Mouse (Mus musculus): ENCODE measurements around the gene Use1. TPM values are rescaled to one million over a fixed set of nuclear protein-coding genes. Genes with fewer than 3 reads are reported as not detected.

Gene Use1
- polyA plus RNA-seq, 2 experiments, result 114 to 189 TPM

DNA sequence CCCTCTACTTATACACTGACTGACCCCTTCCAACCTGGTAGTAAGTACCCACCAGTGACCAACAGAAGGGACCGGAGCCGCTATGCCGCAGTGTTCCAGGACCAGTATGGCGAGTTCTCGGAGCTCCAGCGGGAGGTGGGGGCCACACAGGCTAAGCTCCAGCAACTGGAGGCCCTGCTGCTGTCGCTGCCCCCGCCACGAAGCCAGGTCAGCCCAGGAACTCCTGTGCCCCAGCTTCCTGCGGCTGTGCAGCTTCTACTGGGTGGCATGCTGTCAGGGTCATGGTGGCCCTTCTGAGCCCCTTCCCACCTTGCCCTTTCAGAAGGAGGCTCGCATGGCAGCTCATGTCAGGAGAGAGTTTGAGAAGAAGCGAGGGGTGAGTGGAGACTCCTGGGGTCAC is 5.8 kb downstream of the Use1 start:
- H3K9ac ChIP-seq (ENCODE audit: low read depth, low read length, severe bottlenecking), result no peak overlapping the region
- no peaks in the 10 kb centered on the region for H3K9me3 ChIP-seq (ENCODE audit: control insufficient read depth, low read length)
- H3K4me3 ChIP-seq (replicated peaks; ENCODE audit: low read length), result no peak overlapping the region
- peaks cover 22% of the 10 kb centered on the region for H3K4me1 ChIP-seq (ENCODE audit: control insufficient read depth, insufficient read depth, low read length)
- H3K27me3 ChIP-seq (ENCODE audit: control insufficient read depth, insufficient read depth, low read length), result no peaks in the 10 kb centered on the region
- no peak for DNase-seq (ENCODE audit: low spot score)
- no peak overlapping the region for H3K4me2 ChIP-seq (replicated peaks; ENCODE audit: low read depth, low read length, severe bottlenecking)
- ATAC-seq (ENCODE audit: low FRiP score, low read depth), result no peak
- H3K36me3 ChIP-seq (ENCODE audit: control insufficient read depth, insufficient read depth, low read length), result peaks cover 43% of the 10 kb centered on the region
- WGBS, result 89% methylated on average over 9 of the region's 12 CpGs
- TF ChIP-seq POLR2A (IDR thresholded peaks at IDR 0.05; ENCODE audit: borderline replicate concordance, extremely low read depth, insufficient read depth, insufficient read length), result no peak
- H3K27ac ChIP-seq (replicated peaks; ENCODE audit: low read depth, low read length), result no peak overlapping the region

DNA sequence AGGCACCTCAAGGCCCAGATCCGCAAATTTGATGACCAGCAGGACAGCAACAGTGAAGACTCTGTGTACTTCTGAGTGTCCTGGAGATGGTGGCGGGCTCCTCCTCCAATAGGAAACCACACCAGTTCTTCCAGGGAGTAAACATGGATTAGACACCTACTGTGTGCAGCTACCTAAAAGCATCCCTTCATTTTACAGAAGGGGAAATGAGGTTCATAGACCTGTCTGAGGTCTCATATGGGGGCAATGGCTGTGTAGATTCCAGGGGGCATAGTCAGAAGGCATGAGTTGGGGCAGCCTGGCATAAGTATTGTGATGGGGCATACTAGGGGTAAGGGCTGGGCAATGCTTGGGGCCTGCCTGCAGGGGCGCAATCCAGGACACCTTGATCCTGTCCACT is 6.4 kb downstream of the Use1 start:
- no peaks in the 10 kb centered on the region for H3K9me3 ChIP-seq (ENCODE audit: control insufficient read depth, low read length)
- no peak overlapping the region for H3K9ac ChIP-seq (ENCODE audit: low read depth, low read length, severe bottlenecking)
- no peaks in the 10 kb centered on the region for H3K27me3 ChIP-seq (ENCODE audit: control insufficient read depth, insufficient read depth, low read length)
- no peak overlapping the region for H3K4me3 ChIP-seq (replicated peaks; ENCODE audit: low read length)
- peaks cover 17% of the 10 kb centered on the region for H3K4me1 ChIP-seq (ENCODE audit: control insufficient read depth, insufficient read depth, low read length)
- ATAC-seq (ENCODE audit: low FRiP score, low read depth) (no peak), DNase-seq (ENCODE audit: low spot score) (no peak)
- no peak overlapping the region for H3K4me2 ChIP-seq (replicated peaks; ENCODE audit: low read depth, low read length, severe bottlenecking)
- H3K36me3 ChIP-seq (ENCODE audit: control insufficient read depth, insufficient read depth, low read length), result peaks cover 48% of the 10 kb centered on the region
- WGBS, result 96% methylated on average over 3 of the region's 3 CpGs
- H3K27ac ChIP-seq (replicated peaks; ENCODE audit: low read depth, low read length), result no peak overlapping the region
- TF ChIP-seq POLR2A (IDR thresholded peaks at IDR 0.05; ENCODE audit: borderline replicate concordance, extremely low read depth, insufficient read depth, insufficient read length), result no peak

DNA sequence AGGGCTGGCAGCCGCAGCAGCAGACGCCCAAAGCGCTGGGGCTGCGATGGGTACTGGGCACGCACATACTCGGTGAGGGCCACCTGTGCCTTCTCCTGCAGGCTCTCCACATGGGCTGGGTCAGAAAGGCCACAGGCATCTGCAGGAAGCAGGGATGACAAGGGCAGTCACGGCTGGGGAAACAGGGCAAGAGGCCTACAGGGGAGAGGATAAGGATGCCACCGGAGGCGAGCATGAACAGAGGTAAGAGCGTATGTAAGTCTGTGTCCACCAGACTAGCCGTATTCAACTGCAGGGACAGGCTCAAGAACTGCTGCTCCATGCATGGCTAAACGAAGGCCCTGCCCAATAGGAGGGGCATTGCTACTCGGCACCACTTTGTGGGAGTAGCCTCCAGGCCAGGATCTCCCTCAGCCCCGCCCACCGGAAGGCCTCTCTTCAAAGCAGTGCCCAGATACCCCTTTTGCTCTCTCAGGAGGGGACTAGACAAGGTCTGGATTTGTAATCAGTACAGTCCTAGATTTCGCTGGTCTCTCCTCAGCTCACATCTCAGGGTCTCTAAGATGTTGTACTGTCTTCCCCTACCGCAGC is 8.1 kb downstream of the Use1 start:
- no peak overlapping the region for H3K27ac ChIP-seq (replicated peaks; ENCODE audit: low read depth, low read length)
- H3K9ac ChIP-seq (ENCODE audit: low read depth, low read length, severe bottlenecking), result no peak overlapping the region
- peaks cover 38% of the 10 kb centered on the region for H3K36me3 ChIP-seq (ENCODE audit: control insufficient read depth, insufficient read depth, low read length)
- H3K4me1 ChIP-seq (ENCODE audit: control insufficient read depth, insufficient read depth, low read length), result peaks cover 21% of the 10 kb centered on the region
- no peak for TF ChIP-seq POLR2A (IDR thresholded peaks at IDR 0.05; ENCODE audit: borderline replicate concordance, extremely low read depth, insufficient read depth, insufficient read length)
- H3K9me3 ChIP-seq (ENCODE audit: control insufficient read depth, low read length), result no peaks in the 10 kb centered on the region
- H3K4me3 ChIP-seq (replicated peaks; ENCODE audit: low read length), result no peak overlapping the region
- H3K4me2 ChIP-seq (replicated peaks; ENCODE audit: low read depth, low read length, severe bottlenecking), result no peak overlapping the region
- H3K27me3 ChIP-seq (ENCODE audit: control insufficient read depth, insufficient read depth, low read length), result no peaks in the 10 kb centered on the region
- ATAC-seq (ENCODE audit: low FRiP score, low read depth) (no peak), DNase-seq (ENCODE audit: low spot score) (no peak)
- 75% methylated on average over 17 of the region's 17 CpGs for WGBS

DNA sequence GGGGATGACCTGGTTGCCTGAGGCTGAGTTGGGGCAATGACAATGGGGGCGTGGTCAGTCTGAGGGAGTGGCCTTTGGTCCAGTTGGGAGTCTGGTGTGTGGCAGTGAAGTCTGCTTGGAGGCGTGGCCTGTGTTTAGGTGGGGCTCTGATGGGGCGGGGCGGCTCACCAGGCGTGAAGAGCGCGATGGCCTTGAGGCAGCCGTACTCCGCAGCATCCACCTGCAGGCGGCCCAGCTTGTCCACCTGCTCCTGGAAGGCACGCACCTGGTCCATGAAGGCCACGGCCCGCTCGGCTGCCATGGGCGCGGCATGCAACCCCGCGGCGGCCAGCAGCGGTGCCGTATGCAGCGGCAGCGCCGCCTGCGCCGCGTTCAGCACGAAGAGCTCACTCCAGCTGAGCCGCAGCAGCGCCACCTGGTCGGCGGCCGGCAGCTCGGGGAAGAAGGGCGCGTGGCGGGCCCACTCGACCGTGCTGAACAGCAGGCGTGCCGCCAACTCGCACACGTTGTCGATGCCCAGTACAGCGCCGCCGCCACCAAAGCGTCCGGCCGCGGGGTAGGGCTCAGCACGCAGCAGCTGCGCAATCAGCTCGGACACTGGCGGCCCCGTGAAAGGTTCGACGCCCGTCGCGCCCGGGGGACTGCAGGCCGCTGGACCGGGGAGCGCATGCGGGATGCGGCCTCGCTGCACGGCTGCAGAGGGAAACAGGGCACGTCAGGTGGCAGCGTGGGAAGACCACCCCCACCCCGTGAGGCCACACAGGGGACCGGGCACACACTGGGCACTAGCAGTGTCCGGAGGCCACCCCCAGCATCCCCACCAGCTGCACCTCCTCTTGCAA is 9.2 kb downstream of the Use1 start:
- Histone ChIP-seq H3K4me3 (replicated peaks; ENCODE audit: low read length) (peak overlapping the region; percentile 34), H3K9me3 (ENCODE audit: control insufficient read depth, low read length) (no peaks in the 10 kb centered on the region), H3K27me3 (ENCODE audit: control insufficient read depth, insufficient read depth, low read length) (no peaks in the 10 kb centered on the region), H3K4me2 (replicated peaks; ENCODE audit: low read depth, low read length, severe bottlenecking) (peak overlapping the region; percentile 65), H3K36me3 (ENCODE audit: control insufficient read depth, insufficient read depth, low read length) (peaks cover 36% of the 10 kb centered on the region), H3K4me1 (ENCODE audit: control insufficient read depth, insufficient read depth, low read length) (peaks cover 29% of the 10 kb centered on the region), H3K9ac (ENCODE audit: low read depth, low read length, severe bottlenecking) (peak overlapping the region; percentile 43), H3K27ac (replicated peaks; ENCODE audit: low read depth, low read length) (no peak overlapping the region; the same call in 1 of the 2 replicates)
- 5% methylated on average over 65 of the region's 74 CpGs for WGBS
- ATAC-seq (ENCODE audit: low FRiP score, low read depth) (no peak), DNase-seq (ENCODE audit: low spot score) (peak; percentile 61)
- no peak for TF ChIP-seq POLR2A (IDR thresholded peaks at IDR 0.05; ENCODE audit: borderline replicate concordance, extremely low read depth, insufficient read depth, insufficient read length)

DNA sequence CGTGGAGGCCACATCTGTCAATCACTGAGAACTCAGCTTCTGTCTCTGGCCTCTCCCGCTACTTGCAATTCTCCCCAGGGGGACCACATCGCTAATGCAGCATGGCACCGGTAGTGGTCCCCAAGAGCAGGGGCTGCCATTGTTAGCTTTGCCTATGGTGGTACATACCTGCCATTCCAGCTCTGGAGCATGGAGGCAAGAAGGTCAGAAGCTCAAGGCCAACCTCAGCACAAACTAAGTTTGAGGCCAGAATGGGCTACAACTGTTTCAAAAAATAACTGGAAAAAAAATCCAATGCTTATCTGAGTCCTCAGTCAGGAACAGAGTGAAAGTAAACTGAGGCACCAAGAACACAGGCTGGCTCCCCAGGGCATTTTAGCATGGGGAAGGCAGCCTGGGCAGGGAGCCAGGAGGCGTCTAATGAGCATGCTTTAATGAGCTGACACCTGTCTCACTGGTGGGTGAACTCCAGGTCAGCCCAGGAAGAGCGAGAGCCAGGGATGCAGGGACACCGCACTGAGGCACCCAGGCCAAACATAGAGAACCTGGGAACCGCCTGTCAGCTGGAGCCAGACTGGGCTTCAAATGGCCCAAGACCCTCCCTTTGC is 9.9 kb downstream of the Use1 start:
- DNase-seq (ENCODE audit: low spot score) (no peak), ATAC-seq (ENCODE audit: low FRiP score, low read depth) (no peak)
- H3K36me3 ChIP-seq (ENCODE audit: control insufficient read depth, insufficient read depth, low read length), result peaks cover 36% of the 10 kb centered on the region
- TF ChIP-seq POLR2A (IDR thresholded peaks at IDR 0.05; ENCODE audit: borderline replicate concordance, extremely low read depth, insufficient read depth, insufficient read length), result no peak
- H3K9ac ChIP-seq (ENCODE audit: low read depth, low read length, severe bottlenecking), result peak overlapping the region; percentile 43
- H3K4me2 ChIP-seq (replicated peaks; ENCODE audit: low read depth, low read length, severe bottlenecking), result peak overlapping the region; percentile 65
- peak overlapping the region; percentile 34 for H3K4me3 ChIP-seq (replicated peaks; ENCODE audit: low read length)
- H3K27ac ChIP-seq (replicated peaks; ENCODE audit: low read depth, low read length), result no peak overlapping the region
- H3K4me1 ChIP-seq (ENCODE audit: control insufficient read depth, insufficient read depth, low read length), result peaks cover 28% of the 10 kb centered on the region
- 42% methylated on average over 8 of the region's 8 CpGs for WGBS
- H3K27me3 ChIP-seq (ENCODE audit: control insufficient read depth, insufficient read depth, low read length), result no peaks in the 10 kb centered on the region
- no peaks in the 10 kb centered on the region for H3K9me3 ChIP-seq (ENCODE audit: control insufficient read depth, low read length)

Measured in limb, embryonic 14.5 days (tissue).